Mouse (Mus musculus): Measurements from ENCODE around the gene Cacng1. TPM values are rescaled to one million over a fixed set of nuclear protein-coding genes. Genes with fewer than 3 reads are reported as not detected.

The Cacng1 gene
- polyA plus RNA-seq, 1 experiment from 2014 or later: 0.20 TPM

DNA sequence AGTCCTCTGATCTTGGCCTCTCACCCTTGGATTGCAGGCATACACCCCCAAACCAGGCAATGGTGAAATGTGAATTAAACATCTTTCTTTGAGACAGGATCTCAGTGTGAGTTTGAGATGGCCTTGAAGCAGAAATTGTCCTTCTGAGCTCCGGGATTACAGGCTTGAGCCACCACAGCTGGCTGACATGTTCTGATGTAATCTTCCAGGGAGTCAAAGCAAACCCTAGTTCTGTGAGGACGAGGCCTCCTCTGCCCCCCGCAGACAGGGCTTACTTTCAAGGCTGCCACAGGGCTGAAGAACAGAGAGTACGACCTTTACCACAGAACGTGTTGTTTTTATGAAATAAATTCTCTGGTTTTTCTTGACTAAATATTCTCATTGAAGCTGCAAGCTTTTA, 42.3 kb downstream of the Cacng1 start:
- TF ChIP-seq CTCF (IDR thresholded peaks at IDR 0.05; ENCODE audit: low read depth): no peak
- Histone ChIP-seq H3K27me3 (ENCODE audit: insufficient read depth, low read length) (no peaks in the 10 kb centered on the region), H3K4me3 (ENCODE audit: low read depth, low read length) (no peak overlapping the region), H3K4me1 (ENCODE audit: insufficient read depth) (no peaks in the 10 kb centered on the region), H3K36me3 (ENCODE audit: insufficient read depth) (peaks cover 49% of the 10 kb centered on the region), H3K27ac (ENCODE audit: low read depth) (no peak overlapping the region), H3K4me2 (no peak overlapping the region), H3K9me3 (ENCODE audit: low read depth, low read length) (no peaks in the 10 kb centered on the region), H3K9ac (no peak overlapping the region)
- DNase-seq: no peak
- WGBS: 68% methylated on average over 5 of the region's 5 CpGs
- ATAC-seq (ENCODE audit: insufficient read depth): no peak

GRCm38 (mm10) chr11:107668977-107669376, 47.3 kb downstream of the Cacng1 start:
- H3K4me1 ChIP-seq (ENCODE audit: insufficient read depth): no peaks in the 10 kb centered on the region
- no peak overlapping the region for H3K27ac ChIP-seq (ENCODE audit: low read depth)
- no peak overlapping the region for H3K4me2 ChIP-seq
- TF ChIP-seq CTCF (IDR thresholded peaks at IDR 0.05; ENCODE audit: low read depth): no peak
- no peak overlapping the region for H3K9ac ChIP-seq
- 71% methylated on average over 4 of the region's 4 CpGs for WGBS
- H3K27me3 ChIP-seq (ENCODE audit: insufficient read depth, low read length): no peaks in the 10 kb centered on the region
- H3K36me3 ChIP-seq (ENCODE audit: insufficient read depth): peaks cover 66% of the 10 kb centered on the region
- no peak for DNase-seq
- H3K9me3 ChIP-seq (ENCODE audit: low read depth, low read length): no peaks in the 10 kb centered on the region
- ATAC-seq (ENCODE audit: insufficient read depth): no peak
- H3K4me3 ChIP-seq (ENCODE audit: low read depth, low read length): no peak overlapping the region

- no peaks in the 10 kb centered on the region for H3K9me3 ChIP-seq (ENCODE audit: low read depth, low read length)
- H3K27ac ChIP-seq (ENCODE audit: low read depth): no peak overlapping the region
- TF ChIP-seq CTCF (IDR thresholded peaks at IDR 0.05; ENCODE audit: low read depth): no peak
- no peak overlapping the region for H3K4me3 ChIP-seq (ENCODE audit: low read depth, low read length)
- no peak overlapping the region for H3K9ac ChIP-seq
- no peaks in the 10 kb centered on the region for H3K27me3 ChIP-seq (ENCODE audit: insufficient read depth, low read length)
- H3K4me1 ChIP-seq (ENCODE audit: insufficient read depth): no peaks in the 10 kb centered on the region
- no peak overlapping the region for H3K4me2 ChIP-seq
- WGBS: 66% methylated on average over 6 of the region's 6 CpGs
- ATAC-seq (ENCODE audit: insufficient read depth) (no peak), DNase-seq (no peak)
- H3K36me3 ChIP-seq (ENCODE audit: insufficient read depth): peaks cover 64% of the 10 kb centered on the region
These were observed 48.1 kb downstream of the Cacng1 start for GRCm38 (mm10) chr11:107668223-107668622.

DNA sequence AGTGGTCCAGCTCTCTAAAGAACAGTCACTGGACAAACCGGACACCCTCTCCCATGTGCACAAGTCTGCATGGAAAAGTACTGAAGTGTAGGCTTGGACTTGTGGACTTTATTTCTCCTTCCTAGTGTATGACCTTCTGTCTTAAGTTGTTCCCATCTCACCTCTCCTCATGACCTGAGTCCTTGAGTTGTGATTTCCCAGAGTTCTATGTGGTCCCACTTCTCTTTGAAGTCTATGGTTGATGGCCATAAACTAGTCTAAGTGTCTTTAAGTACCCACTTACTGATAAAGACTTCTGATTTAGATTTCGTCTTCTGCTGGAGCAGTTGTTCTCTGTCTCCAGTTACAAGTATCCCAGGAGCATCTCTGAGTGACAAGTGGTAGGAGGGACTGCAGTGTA, 48.8 kb downstream of the Cacng1 start:
- Histone ChIP-seq H3K4me1 (ENCODE audit: insufficient read depth) (no peaks in the 10 kb centered on the region), H3K9me3 (ENCODE audit: low read depth, low read length) (no peaks in the 10 kb centered on the region), H3K4me2 (no peak overlapping the region), H3K9ac (no peak overlapping the region), H3K36me3 (ENCODE audit: insufficient read depth) (peaks cover 66% of the 10 kb centered on the region), H3K27me3 (ENCODE audit: insufficient read depth, low read length) (no peaks in the 10 kb centered on the region), H3K27ac (ENCODE audit: low read depth) (no peak overlapping the region), H3K4me3 (ENCODE audit: low read depth, low read length) (no peak overlapping the region)
- no peak for TF ChIP-seq CTCF (IDR thresholded peaks at IDR 0.05; ENCODE audit: low read depth)
- ATAC-seq (ENCODE audit: insufficient read depth) (no peak), DNase-seq (no peak)
- WGBS: 42% methylated on average over 2 of the region's 2 CpGs

GRCm38 (mm10) chr11:107662666-107663065, 53.7 kb downstream of the Cacng1 start:
- Histone ChIP-seq H3K4me3 (ENCODE audit: low read depth, low read length) (no peak overlapping the region), H3K4me1 (ENCODE audit: insufficient read depth) (no peaks in the 10 kb centered on the region), H3K9ac (no peak overlapping the region), H3K4me2 (no peak overlapping the region), H3K27ac (ENCODE audit: low read depth) (no peak overlapping the region), H3K27me3 (ENCODE audit: insufficient read depth, low read length) (no peaks in the 10 kb centered on the region), H3K36me3 (ENCODE audit: insufficient read depth) (peaks cover 60% of the 10 kb centered on the region), H3K9me3 (ENCODE audit: low read depth, low read length) (no peaks in the 10 kb centered on the region)
- 90% methylated on average over 5 of the region's 5 CpGs for WGBS
- TF ChIP-seq CTCF (IDR thresholded peaks at IDR 0.05; ENCODE audit: low read depth): no peak
- ATAC-seq (ENCODE audit: insufficient read depth) (no peak), DNase-seq (no peak)

- Histone ChIP-seq H3K27ac (ENCODE audit: low read depth) (no peak overlapping the region), H3K4me2 (no peak overlapping the region), H3K4me1 (ENCODE audit: insufficient read depth) (no peaks in the 10 kb centered on the region), H3K9ac (no peak overlapping the region), H3K4me3 (ENCODE audit: low read depth, low read length) (no peak overlapping the region), H3K27me3 (ENCODE audit: insufficient read depth, low read length) (no peaks in the 10 kb centered on the region), H3K36me3 (ENCODE audit: insufficient read depth) (peaks cover 65% of the 10 kb centered on the region), H3K9me3 (ENCODE audit: low read depth, low read length) (no peaks in the 10 kb centered on the region)
- DNase-seq: no peak
- 92% methylated on average over 4 of the region's 4 CpGs for WGBS
- no peak for TF ChIP-seq CTCF (IDR thresholded peaks at IDR 0.05; ENCODE audit: low read depth)
- ATAC-seq (ENCODE audit: insufficient read depth): no peak
These were observed 55.9 kb downstream of the Cacng1 start for GRCm38 (mm10) chr11:107660452-107660851.

GRCm38 (mm10) chr11:107657117-107657516, 59.2 kb downstream of the Cacng1 start:
- TF ChIP-seq CTCF (IDR thresholded peaks at IDR 0.05; ENCODE audit: low read depth): no peak
- Histone ChIP-seq H3K36me3 (ENCODE audit: insufficient read depth) (peaks cover 53% of the 10 kb centered on the region), H3K27ac (ENCODE audit: low read depth) (no peak overlapping the region), H3K9me3 (ENCODE audit: low read depth, low read length) (no peaks in the 10 kb centered on the region), H3K4me2 (no peak overlapping the region), H3K4me3 (ENCODE audit: low read depth, low read length) (no peak overlapping the region), H3K9ac (no peak overlapping the region), H3K4me1 (ENCODE audit: insufficient read depth) (no peaks in the 10 kb centered on the region), H3K27me3 (ENCODE audit: insufficient read depth, low read length) (no peaks in the 10 kb centered on the region)
- ATAC-seq (ENCODE audit: insufficient read depth) (no peak), DNase-seq (no peak)
- 78% methylated on average over 5 of the region's 5 CpGs for WGBS

DNA sequence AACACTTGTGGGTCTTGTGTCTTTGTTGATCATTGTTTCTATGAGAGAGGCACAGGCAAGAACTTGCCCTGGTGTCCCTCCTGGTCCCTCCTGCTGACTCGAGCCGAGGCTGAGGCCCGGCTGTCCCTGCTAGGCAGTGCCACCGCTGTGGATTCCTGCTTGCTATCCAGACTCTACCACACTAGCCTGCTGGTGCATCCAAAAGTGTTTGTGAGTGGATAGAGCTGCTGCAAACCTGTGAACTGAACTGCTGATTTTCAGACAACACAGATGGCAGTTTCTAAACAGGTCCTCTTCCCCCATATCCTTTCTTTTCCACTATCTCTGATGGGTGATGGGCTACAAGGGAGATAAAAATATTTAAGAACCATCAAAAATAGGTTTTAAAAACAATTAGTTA, 60.8 kb downstream of the Cacng1 start:
- Histone ChIP-seq H3K4me1 (ENCODE audit: insufficient read depth) (0 out of 2 replicates have a peak, but pooled peaks cover 5% of the 10 kb centered on the region), H3K27ac (ENCODE audit: low read depth) (no peak overlapping the region), H3K36me3 (ENCODE audit: insufficient read depth) (peaks cover 41% of the 10 kb centered on the region), H3K9me3 (ENCODE audit: low read depth, low read length) (no peaks in the 10 kb centered on the region), H3K4me3 (ENCODE audit: low read depth, low read length) (no peak overlapping the region), H3K9ac (no peak overlapping the region), H3K4me2 (no peak overlapping the region), H3K27me3 (ENCODE audit: insufficient read depth, low read length) (no peaks in the 10 kb centered on the region)
- no peak for TF ChIP-seq CTCF (IDR thresholded peaks at IDR 0.05; ENCODE audit: low read depth)
- WGBS: 85% methylated on average over 4 of the region's 4 CpGs
- no peak for ATAC-seq (ENCODE audit: insufficient read depth)
- DNase-seq: no peak

Other genes with a start within 250 kb of the Cacng1 start
- 16.2 and 17.3 TPM in 2 replicates for gene Pitpnc1, start 245.8 kb downstream of the Cacng1 start, polyA plus RNA-seq (2014; fragmentation: Nextera tagmentation; extraction: Ambion mirVana)
- gene Psmd12, start 237.0 kb downstream of the Cacng1 start, polyA plus RNA-seq (2014; fragmentation: Nextera tagmentation; extraction: Ambion mirVana): 188 and 192 TPM in 2 replicates
- gene Helz, start 168.6 kb downstream of the Cacng1 start, polyA plus RNA-seq (2014; fragmentation: Nextera tagmentation; extraction: Ambion mirVana): 25.7 and 27.4 TPM in 2 replicates
- gene Cacng4, start 78.0 kb upstream of the Cacng1 start, polyA plus RNA-seq (2014; fragmentation: Nextera tagmentation; extraction: Ambion mirVana): 2.2 and 2.3 TPM in 2 replicates
- gene Cacng5, start 198.5 kb upstream of the Cacng1 start, polyA plus RNA-seq (2014; fragmentation: Nextera tagmentation; extraction: Ambion mirVana): 0.16 TPM in 1 of 2 replicates, not detected in the other

All from lung, embryonic 14.5 days (tissue).